Mouse (Mus musculus) heart, adult 11 months (tissue): ENCODE data around the gene March5.

Source experiments
- DNase-seq: peaks from one replicate; pipeline ENCODE4 v3.0.0; 2022

Gene March5

DNA sequence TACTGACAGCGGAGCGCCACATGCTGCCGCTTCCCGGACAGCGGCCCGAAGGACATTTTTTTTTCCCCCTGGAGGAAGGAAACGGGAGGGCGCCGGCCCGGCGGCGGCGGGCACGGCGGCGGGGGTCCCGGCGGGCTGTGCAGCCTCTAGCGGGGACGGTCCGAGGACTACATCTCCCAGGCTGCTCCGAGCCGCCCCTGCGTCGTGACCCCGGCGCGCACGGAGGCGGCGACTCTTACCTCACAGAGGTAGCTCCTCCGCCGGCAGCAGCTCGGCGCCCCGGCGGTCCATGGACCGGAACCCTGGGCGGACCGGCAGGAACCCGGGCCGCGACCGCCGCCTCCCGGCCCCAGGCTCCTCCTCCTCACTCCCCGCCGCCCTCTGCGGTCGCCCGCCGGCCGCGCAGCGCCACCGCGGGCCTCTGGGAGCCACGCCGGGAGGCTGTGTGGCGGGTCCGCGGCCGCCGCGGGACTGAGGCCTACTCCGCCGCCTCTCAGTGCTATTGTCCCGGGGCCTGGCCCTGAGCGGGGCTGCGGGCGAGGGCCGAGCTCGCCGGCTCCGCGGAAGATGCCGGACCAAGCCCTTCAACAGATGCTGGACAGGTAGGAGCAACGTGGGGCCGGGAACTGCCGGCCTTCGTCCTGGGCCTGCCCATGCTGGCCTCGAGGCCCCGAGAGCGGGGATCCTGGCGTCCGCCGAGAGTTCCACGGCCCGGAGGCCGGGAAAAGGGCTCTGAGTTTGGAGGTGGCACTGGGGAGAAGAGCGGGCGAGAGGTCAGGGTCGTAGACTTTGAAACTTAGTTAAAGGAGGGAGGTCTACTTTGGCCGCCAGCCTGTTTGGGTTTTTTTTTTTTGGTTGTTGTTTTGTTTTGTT is at the start of gene March5:
Gene March5, plus strand, starts transcription at position 241 of the 873 bp plus-strand sequence.
- DNase-seq = peak; percentile 99

DNA sequence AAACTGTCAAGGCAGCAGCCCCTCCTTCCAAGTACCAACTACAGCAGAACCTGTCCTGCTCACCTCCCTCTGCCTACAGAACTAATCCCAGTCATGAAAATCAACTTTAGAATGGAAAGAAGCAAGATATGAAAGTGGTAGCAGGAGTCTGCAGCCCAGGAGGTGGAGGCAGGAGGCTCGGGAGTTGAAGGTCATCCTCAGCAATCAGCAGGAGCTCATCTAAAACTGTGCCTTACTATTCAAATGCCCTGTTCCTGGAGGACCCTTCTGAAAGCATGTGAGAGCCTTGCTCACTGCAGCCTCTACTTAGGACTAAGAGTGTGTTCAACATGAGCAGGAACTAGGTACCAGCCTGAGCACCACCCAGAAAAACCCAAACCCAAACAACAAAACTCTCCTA is 35.2 kb upstream of the March5 start:
- peak; percentile 79 for DNase-seq

DNA sequence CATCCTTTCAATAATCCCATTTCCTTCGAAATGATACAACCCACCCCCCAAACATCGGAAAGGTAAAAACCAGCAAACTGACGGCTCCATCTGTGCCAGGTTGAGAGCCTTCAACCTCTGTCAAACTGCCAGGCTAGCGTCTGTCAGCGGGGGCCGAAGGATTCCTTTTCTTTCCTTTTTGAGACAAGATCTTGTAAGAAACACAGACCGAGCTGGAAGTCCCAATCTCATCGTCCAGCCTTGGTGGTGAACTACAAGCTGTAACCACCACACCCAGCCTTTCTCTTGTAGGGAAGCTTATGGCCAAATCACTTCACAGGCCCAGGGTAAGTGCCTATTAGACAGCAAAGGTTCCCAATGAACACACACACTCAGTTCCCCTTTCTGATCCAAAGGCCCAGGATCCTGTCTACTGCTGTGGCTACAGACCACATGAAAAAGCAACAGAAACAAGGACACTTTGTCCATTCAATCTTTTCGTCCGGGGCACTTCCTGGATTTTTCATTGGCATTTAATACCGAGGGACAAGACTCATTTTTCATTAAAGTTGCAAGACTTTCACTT is 34.7 kb upstream of the March5 start:
- peak; percentile 88 for DNase-seq

DNA sequence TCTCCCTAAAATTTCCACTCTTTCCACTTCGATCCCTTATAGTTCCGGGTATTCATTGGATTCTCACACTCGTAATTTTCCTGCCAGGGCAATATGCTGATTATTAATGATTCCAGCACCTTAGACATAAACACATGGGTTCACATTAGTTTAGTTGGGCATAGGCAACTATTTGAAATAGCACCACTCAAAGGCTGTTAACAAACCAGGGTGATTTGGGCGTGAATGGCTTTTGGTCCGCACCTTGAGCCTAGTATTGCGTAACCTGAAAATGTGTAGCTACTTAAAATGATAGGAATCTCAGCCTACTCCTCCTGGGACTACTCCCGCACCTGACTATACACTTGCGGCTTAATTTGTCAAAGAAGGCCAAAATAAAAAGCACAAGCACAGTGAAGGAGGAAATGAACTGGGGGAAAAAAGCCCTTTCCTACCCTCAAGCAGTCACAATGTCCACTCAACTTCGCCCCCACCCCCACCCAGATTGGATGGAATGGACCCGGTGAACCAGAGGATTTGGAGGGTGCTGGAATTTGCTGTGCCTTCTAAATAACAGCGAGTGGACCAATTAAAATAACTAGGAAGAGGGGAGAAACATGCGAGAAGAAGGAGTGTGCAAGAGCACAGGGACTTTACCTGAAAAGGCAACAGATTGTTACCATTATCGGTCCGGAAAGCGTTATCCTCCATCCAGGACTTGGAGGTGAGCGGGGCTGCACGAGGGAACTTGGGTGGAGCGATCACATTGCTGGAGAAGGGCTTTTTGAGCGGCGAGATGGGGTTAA is 33.8 kb upstream of the March5 start:
- DNase-seq = peak; percentile 85

DNA sequence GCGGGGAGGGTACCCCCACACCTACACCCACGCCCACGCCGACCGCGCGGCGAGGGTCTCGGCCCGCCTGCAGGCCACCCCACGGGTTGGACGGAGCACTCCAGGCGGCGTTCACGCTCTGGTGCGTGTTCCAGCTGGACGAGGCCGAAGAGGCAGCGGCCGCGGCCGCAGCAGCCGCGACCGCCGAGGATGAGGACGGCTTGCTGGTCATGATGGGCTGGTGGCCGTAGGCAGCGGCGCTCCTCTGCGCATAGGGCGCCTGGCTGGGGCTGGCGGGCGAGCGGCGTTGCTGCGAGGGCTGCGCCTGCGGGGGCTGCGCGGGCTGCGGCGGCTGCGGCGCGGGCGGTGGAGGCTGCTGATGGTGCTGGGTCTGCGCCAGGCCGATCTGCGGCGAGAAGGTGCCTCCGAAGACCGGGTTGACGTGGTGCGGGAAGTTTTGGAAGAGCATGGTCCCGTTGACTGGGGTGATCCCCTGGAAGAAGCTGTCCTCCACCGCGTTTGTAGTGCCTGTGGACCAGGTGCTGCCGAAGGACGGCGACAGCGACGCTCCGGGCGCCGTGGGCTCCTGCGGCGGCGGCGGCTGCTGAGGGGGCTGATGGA is 33.1 kb upstream of the March5 start:
- peak; percentile 94 for DNase-seq

DNA sequence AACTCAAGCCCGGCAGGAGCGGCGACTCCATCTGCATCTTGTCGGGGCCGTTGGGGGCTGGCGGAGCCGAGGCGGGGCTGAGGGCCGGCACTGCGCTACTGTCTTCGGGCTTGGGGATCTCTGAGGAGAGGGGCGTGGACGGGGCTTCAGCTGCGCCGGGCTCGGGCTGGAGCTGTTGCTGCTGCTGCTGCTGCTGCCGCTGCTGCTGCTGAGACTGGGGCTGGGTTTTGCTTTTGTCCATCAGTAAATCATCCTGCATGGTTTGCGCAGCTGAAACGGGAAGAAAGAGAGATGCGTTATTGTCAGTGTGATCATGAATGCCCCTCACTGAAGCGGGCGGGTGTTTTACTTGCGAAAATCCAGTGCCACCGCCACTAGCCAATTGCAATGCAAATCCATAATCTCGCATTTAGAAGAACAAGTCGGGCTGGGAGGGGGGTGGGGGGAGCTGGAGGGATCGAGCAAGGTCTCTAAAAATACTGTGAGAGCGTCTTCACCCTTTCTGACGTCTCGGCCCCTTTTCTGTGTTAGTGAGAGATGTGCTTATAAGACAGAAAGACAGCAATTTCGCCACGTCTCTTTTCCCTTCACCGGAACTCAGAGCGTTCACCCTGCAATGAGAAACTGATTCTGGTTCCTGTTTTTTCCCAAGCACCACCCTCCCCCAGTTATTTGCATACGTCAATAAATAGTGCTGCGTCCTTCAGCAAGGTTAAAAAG is 32.5 kb upstream of the March5 start:
- peak; percentile 97 for DNase-seq

DNA sequence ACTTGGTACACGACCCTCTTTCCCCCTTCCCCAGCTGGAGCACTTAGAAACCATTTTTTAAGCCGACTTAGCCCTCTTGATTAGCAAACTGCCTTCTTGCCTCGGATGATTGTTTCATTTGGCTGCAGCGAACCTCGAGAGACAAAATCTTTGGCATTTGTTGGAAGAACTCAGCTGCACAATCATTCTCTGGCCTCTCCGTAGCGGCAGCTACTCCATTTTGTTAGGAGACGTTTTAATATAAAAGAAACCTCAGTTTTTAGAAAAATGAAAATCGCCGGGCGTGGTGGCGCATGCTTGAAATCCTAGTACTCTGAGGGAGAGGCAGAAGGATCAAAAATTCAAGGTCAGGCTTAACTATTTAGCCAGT is 31.9 kb upstream of the March5 start:
- no peak for DNase-seq

DNA sequence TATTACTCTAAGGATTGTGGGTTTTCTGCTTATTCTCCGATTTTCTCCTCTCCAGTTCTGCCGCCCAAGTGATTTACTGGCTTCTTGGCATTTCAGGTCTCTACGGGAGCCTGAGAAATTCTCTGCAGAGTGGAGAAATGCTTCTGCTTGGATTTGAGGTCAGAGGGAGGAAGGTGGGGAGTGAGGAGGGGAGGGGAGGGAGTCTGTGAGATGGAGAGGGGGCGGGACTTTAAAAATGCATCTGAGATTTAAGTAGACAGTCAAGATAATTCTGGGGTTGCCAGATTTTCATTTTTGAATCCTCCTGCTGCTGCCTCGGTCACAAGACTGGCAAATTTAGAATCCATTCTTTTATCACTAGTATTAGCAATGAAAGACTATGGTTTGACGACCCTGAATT is 31.4 kb upstream of the March5 start:
- peak; percentile 90 for DNase-seq

DNA sequence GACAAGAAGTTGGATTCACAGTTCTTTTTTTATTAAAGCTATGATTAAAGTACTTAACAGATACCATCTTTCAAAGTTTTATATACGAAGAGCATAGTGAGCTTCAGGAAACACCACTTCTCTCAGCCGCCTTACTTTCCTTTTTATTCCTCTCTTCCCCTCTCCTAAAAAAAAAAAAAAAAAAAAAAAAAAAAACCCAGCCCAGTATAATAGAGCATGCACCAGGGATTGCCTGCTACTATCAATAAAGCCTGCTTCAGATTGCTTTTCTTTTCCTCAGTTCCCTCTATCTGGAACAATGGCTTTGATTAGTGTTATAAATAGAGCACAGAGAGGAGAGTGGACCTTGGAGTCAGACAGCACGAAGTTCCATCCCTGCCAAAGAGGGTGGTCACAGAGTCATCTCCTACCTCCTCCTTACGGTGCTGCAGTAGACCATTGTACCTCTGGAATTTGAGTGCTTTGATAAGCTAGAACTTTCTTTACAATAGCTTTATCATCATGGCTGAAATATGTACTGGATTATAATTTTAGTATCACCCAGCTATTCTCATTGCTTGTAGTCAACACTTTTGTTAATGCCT is 30.4 kb upstream of the March5 start:
- peak; percentile 88 for DNase-seq

DNA sequence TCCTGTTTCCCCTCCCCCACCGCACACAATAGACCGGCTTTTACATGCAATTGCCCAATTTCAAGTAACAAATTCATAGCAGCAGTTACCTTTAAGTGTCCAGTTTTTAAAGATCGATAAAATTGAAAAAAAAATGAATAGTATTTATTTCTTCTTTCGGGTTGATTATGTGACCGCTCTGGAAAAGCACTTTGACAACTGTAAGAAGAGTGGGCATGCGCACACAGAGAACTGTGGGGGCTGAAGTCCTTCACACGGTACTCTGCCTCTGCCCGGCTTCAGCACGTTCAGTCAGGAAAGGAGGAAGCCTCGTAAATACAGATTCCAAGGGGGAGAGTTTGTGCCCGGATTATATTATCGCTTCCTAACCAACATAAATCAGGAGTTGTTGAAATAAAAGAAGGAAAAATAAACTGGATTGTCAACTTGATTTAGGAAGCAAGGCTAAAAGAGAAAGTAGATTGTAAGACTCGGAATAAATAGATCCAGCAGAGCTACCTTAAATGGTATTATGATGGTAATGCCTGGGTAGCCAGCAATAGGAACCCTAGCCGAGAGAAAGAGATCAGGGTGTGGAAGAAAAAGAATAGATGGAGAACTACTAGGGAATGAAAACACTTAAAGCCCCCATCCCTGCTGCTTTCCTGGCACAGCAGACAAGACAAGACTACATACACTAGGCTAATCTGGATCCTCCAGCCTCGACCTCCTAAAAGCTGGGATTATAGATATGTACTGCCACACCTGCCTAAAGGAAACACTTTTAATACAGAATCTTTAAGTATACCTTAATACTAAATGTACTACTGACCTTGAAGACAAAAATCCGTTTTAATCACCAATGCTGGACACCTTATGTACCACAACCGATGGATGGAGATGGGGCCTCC is 29.3 kb upstream of the March5 start:
- DNase-seq = peak; percentile 95

DNA sequence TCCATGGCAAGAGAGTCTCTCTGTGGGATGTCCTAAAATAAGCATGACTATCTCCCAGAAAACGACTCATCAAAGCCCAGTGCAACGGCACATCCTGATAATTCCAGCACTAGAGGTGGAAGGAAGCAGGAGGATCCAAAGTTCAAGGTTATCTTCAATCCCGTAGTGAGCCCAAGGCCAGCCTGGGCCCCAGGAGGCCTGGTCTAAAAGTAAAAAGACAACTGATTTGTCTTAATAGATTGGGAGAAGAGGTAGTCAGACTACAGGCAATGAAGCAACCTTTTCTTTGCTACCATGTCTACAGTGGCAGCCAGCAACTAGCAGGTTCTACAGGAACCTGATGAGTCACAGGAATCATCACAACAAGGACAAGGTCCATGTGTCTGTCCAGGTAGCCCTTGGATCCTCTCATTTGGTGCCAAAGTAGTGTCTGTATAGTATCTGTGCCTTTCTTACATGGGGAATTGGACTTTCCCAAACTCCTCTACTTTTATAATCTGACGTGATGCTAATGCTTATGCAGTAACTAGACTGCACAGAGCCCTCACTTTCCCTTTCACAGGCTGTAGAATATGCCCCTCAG is 18.9 kb upstream of the March5 start:
- DNase-seq = peak; percentile 55

DNA sequence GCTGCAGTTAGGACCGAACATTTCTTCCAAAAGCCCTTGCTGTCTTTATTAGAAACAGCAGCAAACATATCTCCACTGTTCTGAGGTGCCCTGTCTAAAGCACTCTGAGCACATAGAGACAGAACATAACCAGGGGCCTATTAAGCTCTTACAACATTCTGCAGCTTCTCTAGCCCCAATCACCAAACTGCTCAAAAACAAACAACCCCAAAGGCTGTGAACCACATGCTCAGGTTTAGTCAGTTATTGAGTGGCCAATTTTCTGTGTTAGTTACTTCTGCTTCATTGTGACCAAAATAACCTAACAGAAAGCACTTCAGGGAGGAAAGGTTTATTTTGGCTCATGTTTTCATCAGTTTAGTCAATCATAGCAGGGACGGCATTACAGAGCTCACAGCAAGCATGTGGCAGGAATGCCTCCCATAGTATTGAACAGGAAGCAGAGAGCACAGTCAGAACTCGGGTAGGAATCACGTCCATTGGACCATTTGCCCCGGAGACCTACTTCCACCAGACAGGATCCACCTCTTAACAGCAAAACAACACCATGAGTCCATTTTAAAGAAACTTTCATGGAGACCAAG is 14.8 kb upstream of the March5 start:
- peak; percentile 36 for DNase-seq

DNA sequence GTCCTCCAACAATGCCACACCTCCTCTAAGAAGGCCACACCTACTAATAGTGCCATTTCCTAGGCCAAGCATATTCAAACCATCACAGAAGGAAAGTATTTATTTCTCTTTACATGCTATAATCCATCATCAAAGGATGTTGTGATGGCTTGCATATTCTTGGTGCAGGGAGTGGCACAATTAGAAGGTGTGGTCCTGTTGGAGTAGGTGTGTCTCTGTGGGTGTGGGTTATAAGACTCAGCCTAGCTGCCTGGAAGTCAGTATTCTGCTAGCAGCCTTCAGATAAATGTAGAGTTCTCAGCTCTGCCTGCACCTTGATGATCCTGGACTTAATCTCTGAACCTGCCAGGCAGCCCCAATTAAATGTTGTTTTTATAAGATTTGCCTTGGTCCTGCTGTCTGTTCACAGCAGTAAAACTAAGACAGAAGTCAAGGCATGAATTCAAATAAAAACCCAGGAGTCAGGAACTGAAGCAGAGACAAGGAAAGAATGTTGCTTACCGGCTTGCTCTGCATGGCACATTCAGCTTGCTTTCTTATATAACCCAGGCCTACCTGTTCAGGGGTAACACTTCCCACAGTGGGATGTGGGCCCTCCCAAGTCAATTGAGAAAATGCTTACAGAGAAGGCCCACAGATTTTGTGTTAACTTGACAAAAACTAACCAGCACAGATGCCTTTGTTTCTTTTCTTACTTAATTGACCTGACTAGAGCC is 9.0 kb upstream of the March5 start:
- DNase-seq = peak; percentile 74

DNA sequence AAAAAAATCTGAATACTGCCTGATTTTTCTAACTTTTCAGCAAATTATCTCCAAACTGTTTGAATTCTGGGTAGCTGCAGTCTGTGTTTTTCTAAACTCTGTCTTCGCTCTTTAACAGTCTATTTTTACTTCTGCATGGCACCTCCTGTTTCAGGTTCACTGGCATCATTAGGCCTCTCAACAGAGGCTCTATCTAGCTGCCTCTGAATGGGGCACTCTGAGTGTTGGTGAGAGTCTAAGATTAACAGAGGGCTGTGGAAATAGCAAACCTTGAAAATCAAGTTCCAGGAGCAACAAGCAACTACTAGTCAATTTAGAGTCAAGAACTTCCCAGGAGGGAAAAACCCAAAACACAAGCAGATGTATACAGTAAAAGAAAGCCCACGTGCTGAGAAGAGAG is 7.5 kb upstream of the March5 start:
- DNase-seq = peak; percentile 86

DNA sequence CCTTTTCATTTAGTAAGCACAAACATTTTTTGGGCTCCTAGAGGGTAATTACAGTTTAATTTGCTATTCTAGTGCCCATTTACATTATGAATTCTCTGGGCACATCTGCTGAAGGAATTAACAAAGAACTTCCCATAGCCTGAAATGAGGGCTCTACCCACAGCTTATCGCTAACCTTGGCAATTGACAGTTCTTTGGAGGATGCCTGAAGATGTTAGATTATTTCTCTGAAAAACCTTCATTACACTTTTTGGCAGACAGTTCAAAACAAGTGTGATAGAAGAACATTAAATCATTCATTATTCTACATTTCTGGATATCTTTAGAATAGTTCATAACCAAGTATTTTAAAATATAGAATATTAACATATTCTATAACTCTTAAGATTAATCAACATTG is 4.0 kb upstream of the March5 start:
- peak; percentile 1 for DNase-seq

DNA sequence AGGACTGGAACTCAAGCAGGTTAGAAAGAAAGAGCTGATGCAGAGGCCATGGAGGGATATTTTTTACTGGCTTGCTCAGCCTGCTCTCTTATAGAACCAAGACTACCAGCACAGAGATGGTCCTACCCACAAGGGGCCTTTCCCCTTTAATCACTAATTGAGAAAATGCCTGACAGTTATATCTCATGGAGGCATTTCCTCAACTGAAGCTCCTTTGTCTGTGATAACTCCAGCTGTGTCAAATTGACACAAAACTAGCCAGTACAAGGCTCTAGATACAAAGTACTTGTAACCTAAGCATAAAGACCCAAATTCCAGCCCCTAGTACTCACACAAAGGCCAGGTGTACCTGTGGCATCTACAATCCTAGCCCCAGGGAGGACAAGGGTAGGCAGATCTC is 2.2 kb upstream of the March5 start:
- peak; percentile 42 for DNase-seq

DNA sequence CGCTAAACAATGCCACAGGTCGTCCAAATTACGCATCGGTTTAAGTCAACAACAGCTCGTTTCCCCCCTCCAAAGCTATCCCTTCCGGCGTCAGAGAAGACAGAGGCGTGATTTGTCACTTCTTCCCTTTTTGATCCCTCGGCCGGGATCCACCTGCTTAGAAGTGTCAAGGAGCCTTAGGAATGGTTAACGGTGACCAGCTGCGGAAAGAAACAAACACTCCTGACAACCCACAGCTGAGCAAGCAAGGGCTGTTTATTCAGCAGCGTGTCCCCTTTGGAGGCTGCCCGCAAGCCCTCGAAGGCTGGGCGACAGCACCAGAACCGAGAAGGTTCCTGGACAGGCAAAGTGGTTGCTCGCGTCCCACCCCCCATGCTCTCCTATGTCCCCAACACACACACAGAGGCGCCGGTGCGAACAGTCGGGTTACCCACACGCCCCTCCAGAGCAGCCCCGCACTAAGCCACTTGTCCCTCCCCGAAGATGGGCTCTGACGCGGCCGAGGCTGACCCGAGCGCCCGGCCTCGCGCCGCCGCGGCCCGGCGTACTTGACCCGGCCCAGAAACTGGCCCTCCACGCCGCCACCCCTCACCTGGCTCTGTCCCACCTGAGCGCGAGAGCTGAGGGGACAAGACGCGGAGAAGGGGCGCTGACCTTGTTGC is 571 bp upstream of the March5 start:
- DNase-seq = peak; percentile 97

DNA sequence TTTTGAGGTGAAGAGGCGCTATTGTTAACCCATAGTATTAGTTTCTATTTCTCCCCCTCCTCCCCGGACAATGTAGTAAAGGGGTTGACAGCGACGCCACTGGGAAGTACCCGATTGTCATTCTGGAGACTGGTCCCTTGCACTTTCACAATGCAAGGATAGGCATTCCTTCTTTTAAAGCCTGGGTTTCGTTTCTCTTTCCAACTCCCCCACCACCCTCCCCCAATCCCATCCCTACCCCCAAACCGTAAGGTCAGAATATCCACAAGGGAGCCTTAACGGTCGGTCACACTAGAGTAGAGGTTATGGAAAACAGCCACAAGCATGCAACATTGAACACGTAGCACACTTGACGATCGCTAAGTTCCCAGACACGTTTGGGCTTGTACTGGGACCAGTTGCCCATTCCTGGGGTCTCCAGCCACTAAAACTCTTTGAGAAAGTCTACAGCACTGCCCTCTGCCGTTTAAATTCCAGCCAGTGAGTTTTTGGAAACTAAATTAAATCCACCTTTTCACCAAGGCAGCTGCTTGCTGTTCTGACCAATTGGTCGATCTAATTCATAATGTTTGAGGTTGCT is 923 bp downstream of the March5 start, which contains the start of gene Cpeb3:
Gene Cpeb3, minus strand, starts transcription at position 426 of the 580 bp plus-strand sequence.
- peak; percentile 93 for DNase-seq

DNA sequence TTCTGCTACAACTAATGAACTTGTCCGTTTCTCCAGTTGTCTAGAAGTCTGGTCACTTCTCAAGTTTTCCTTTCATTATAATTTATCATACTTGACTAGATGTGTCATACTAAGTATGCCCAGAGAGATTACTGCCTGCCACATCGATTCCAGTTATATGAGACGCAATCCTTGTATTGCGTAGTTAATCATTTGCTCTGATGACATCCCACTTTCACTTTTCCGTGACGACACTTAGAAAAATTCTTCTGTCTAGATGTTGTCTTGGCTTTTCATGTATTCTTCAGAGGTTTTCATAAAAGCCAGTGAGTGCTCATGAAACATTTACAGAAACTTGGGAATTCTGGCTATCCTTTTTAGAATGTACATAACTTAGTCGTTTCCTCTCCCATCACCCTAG is 1.6 kb downstream of the March5 start:
- DNase-seq = no peak
